In genomic region chr9:44234479-44235427, GRCm38 (mm10) we compare ENCODE assay signal across 8 mouse cellular contexts. TPM values are rescaled to one million over a fixed set of nuclear protein-coding genes. Genes with fewer than 3 reads are reported as not detected.
A peak's percentile ranks its signal among the peaks of the same experiment; 100 is the strongest.
DNase-seq lines count a peak whose midpoint lies in the region; ATAC-seq and TF ChIP-seq lines count a peak whose summit lies in the region.

No protein-coding gene starts in this region.

- no peak for TF ChIP-seq CTCF in layer of hippocampus, adult 2 months (conservative IDR thresholded peaks at IDR 0.05)

- H3K27ac ChIP-seq in layer of hippocampus, adult 2 months = peak overlapping the region; percentile 97
- H3K27ac ChIP-seq in liver, embryonic 15.5 days (replicated peaks) = peak overlapping the region; percentile 90

- H3K27me3 ChIP-seq in liver, embryonic 15.5 days = no peaks in the 10 kb centered on the region

- peak; percentile 35 for ATAC-seq in liver, embryonic 15.5 days (ENCODE audit: insufficient read depth)

- no peaks in the 10 kb centered on the region for H3K9me3 ChIP-seq in liver, embryonic 15.5 days (replicated peaks)

- no peaks in the 10 kb centered on the region; the same call in 1 of the 2 replicates for H3K36me3 ChIP-seq in liver, embryonic 15.5 days (replicated peaks)

- peak overlapping the region; percentile 53 for H3K4me3 ChIP-seq in layer of hippocampus, adult 2 months
- H3K4me3 ChIP-seq in liver, embryonic 15.5 days (replicated peaks) = peak overlapping the region; percentile 92

- peak overlapping the region; percentile 85 for H3K4me2 ChIP-seq in liver, embryonic 15.5 days

- peaks cover 29% of the 10 kb centered on the region for H3K4me1 ChIP-seq in liver, embryonic 15.5 days (replicated peaks)

- DNase-seq in layer of hippocampus, adult 2 months (ENCODE audit: low spot score in 2 of 2) = peak in 1 of 2 experiments; percentile 33
- no peak for DNase-seq in layer of hippocampus, postnatal 25 days (ENCODE audit: extremely low spot score in 1 of 2, low spot score in 1 of 2)
- DNase-seq in cerebellum, adult 11-12 months = peak; percentile 41
- peak; percentile 14 for DNase-seq in forelimb bud, embryonic 11.5 days (ENCODE audit: low read depth, low spot score)
- DNase-seq in induced T-regulatory cell, adult 2 months (ENCODE audit: low read depth) = peak; percentile 74
- peak; percentile 30 to 41 for DNase-seq in natural killer cell, adult 2 months (ENCODE audit: low spot score in 2 of 2)
- DNase-seq in thymus, postnatal 0 days (ENCODE audit: low spot score) = peak; percentile 57

- H3K9ac ChIP-seq in liver, embryonic 15.5 days = peak overlapping the region; percentile 96

- 10% methylated on average over 19 of the region's 19 CpGs for WGBS in liver, embryonic 15.5 days (ENCODE audit: insufficient replicate concordance)

RNA-seq across cellular contexts. Expression of gene Cbl, which starts 0.9 kb away (rescaled TPM):
- total RNA-seq in layer of hippocampus, adult 2 months (2021) = 10 to 100 TPM; 61.7 to 66.5 TPM
- total RNA-seq in layer of hippocampus, postnatal 25 days (2021) = 10 to 100 TPM; 49.2 to 63.4 TPM
- polyA plus RNA-seq in liver, embryonic 15.5 days (2015; fragmentation: Nextera tagmentation; extraction: Ambion mirVana) = 5.1 and 5.8 TPM in 2 replicates
- polyA plus RNA-seq in thymus, postnatal 0 days (2015; fragmentation: Nextera tagmentation; extraction: Ambion mirVana) = 51.9 and 60.4 TPM in 2 replicates

RNA-seq across cellular contexts. Expression of gene Ccdc153, which starts 5.7 kb away (rescaled TPM):
- 1 to 10 TPM; 3.6 to 4.1 TPM for total RNA-seq in layer of hippocampus, adult 2 months (2021)
- 1 to 10 TPM; 1.9 to 5.4 TPM for total RNA-seq in layer of hippocampus, postnatal 25 days (2021)
- not detected in 2 replicates for polyA plus RNA-seq in liver, embryonic 15.5 days (2015; fragmentation: Nextera tagmentation; extraction: Ambion mirVana)
- polyA plus RNA-seq in thymus, postnatal 0 days (2015; fragmentation: Nextera tagmentation; extraction: Ambion mirVana) = 8.1 TPM in 2 replicates

RNA-seq across cellular contexts. Expression of gene Pdzd3, which starts 16.5 kb away (rescaled TPM):
- total RNA-seq in layer of hippocampus, adult 2 months (2021) = 1 to 10 TPM; 1.1 to 1.5 TPM
- total RNA-seq in layer of hippocampus, postnatal 25 days (2021) = 1 to 10 TPM; 1.3 to 1.4 TPM
- 0.07 TPM in 1 of 2 replicates, not detected in the other for polyA plus RNA-seq in liver, embryonic 15.5 days (2015; fragmentation: Nextera tagmentation; extraction: Ambion mirVana)
- 0.45 and 0.49 TPM in 2 replicates for polyA plus RNA-seq in thymus, postnatal 0 days (2015; fragmentation: Nextera tagmentation; extraction: Ambion mirVana)

RNA-seq across cellular contexts. Expression of gene Nlrx1, which starts 33.6 kb away (rescaled TPM):
- total RNA-seq in layer of hippocampus, adult 2 months (2021) = 10 to 100 TPM; 11.6 to 13.9 TPM
- total RNA-seq in layer of hippocampus, postnatal 25 days (2021) = 10 to 100 TPM; 12.8 to 14.7 TPM
- polyA plus RNA-seq in liver, embryonic 15.5 days (2015; fragmentation: Nextera tagmentation; extraction: Ambion mirVana) = 4.1 and 4.2 TPM in 2 replicates
- polyA plus RNA-seq in thymus, postnatal 0 days (2015; fragmentation: Nextera tagmentation; extraction: Ambion mirVana) = 5.9 and 6.3 TPM in 2 replicates

RNA-seq across cellular contexts. Expression of gene Abcg4, which starts 53.7 kb away (rescaled TPM):
- total RNA-seq in layer of hippocampus, adult 2 months (2021) = 10 to 100 TPM; 67.9 to 71.4 TPM
- 10 to 100 TPM; 65.0 to 79.6 TPM for total RNA-seq in layer of hippocampus, postnatal 25 days (2021)
- 16.4 and 18.6 TPM in 2 replicates for polyA plus RNA-seq in liver, embryonic 15.5 days (2015; fragmentation: Nextera tagmentation; extraction: Ambion mirVana)
- polyA plus RNA-seq in thymus, postnatal 0 days (2015; fragmentation: Nextera tagmentation; extraction: Ambion mirVana) = 0.09 and 0.12 TPM in 2 replicates

Comparison
In these comparisons a context has a peak if more than half of its experiments do, and no peak if none do; other contexts are left out.
1. DNase-seq: peak in cerebellum, adult 11-12 months (single experiment), forelimb bud, embryonic 11.5 days (single experiment), induced T-regulatory cell, adult 2 months (single experiment), natural killer cell, adult 2 months (2 of 2) and thymus, postnatal 0 days (single experiment); none in layer of hippocampus, postnatal 25 days (0 of 2).